Mouse (Mus musculus): ENCODE results near the gene Krtap9-1. TPM values are rescaled to one million over a fixed set of nuclear protein-coding genes. Genes with fewer than 3 reads are reported as not detected.

The Krtap9-1 gene
- polyA plus RNA-seq, 1 experiment, result not detected

GRCm38 (mm10) chr11:99914451-99914850, 41.3 kb downstream of the Krtap9-1 start, which contains the start of gene Gm11565:
TSS of gene Gm11565 (plus strand) at chr11:99914751.
- TF ChIP-seq TCF12 (IDR thresholded peaks at IDR 0.05; ENCODE audit: insufficient read depth, poor library complexity, severe bottlenecking), result no peak
- TF ChIP-seq REST (IDR thresholded peaks at IDR 0.05; ENCODE audit: insufficient read depth, insufficient read length), result no peak
- TF ChIP-seq MYOD1 (IDR thresholded peaks at IDR 0.05; ENCODE audit: control insufficient read depth in 1 of 3, insufficient read length in 2 of 3, low read depth in 2 of 3), result no peak
- no peak for TF ChIP-seq USF1 (IDR thresholded peaks at IDR 0.05; ENCODE audit: low read depth)
- TF ChIP-seq POLR2AphosphoS2 (IDR thresholded peaks at IDR 0.05; ENCODE audit: insufficient read length, low read depth), result no peak
- Histone ChIP-seq H3K79me2 (ENCODE audit: control insufficient read depth, insufficient read depth) (no peaks in the 10 kb centered on the region), H3ac (ENCODE audit: control insufficient read depth, insufficient read length) (no peak within 1 kb of the TSS), H3K4me3 (no peak within 1 kb of the TSS), H3K27me3 (ENCODE audit: control insufficient read depth, insufficient read depth, insufficient read length) (peaks cover 15% of the 10 kb centered on the region), H3K4me2 (ENCODE audit: low read depth) (no peak within 1 kb of the TSS), H3K36me3 (ENCODE audit: control insufficient read depth, insufficient read depth) (no peaks in the 10 kb centered on the region)

Other genes starting within 250 kb of the Krtap9-1 start
- not detected for gene Krtap4-1, start 245.2 kb upstream of the Krtap9-1 start, polyA plus RNA-seq (2012; fragmentation: generic; extraction: Trizol)
- gene Krtap4-2, start 238.3 kb upstream of the Krtap9-1 start, polyA plus RNA-seq (2012; fragmentation: generic; extraction: Trizol), result not detected
- gene Krtap4-7, start 229.3 kb upstream of the Krtap9-1 start, polyA plus RNA-seq (2012; fragmentation: generic; extraction: Trizol), result not detected
- gene Gm11555, start 223.2 kb upstream of the Krtap9-1 start, polyA plus RNA-seq (2012; fragmentation: generic; extraction: Trizol), result not detected
- gene Gm11563, start 214.4 kb upstream of the Krtap9-1 start, polyA plus RNA-seq (2012; fragmentation: generic; extraction: Trizol), result not detected
- not detected for gene Krtap4-6, start 207.4 kb upstream of the Krtap9-1 start, polyA plus RNA-seq (2012; fragmentation: generic; extraction: Trizol)
- not detected for gene Gm14190, start 182.6 kb upstream of the Krtap9-1 start, polyA plus RNA-seq (2012; fragmentation: generic; extraction: Trizol)
- gene Gm14180, start 139.1 kb upstream of the Krtap9-1 start, polyA plus RNA-seq (2012; fragmentation: generic; extraction: Trizol), result not detected
- gene Gm11595, start 100.5 kb upstream of the Krtap9-1 start, polyA plus RNA-seq (2012; fragmentation: generic; extraction: Trizol), result not detected
- not detected for gene Krtap4-8, start 92.7 kb upstream of the Krtap9-1 start, polyA plus RNA-seq (2012; fragmentation: generic; extraction: Trizol)
- not detected for gene Krtap4-9, start 88.2 kb upstream of the Krtap9-1 start, polyA plus RNA-seq (2012; fragmentation: generic; extraction: Trizol)
- not detected for gene Gm11596, start 79.9 kb upstream of the Krtap9-1 start, polyA plus RNA-seq (2012; fragmentation: generic; extraction: Trizol)
- not detected for gene Gm11569, start 74.5 kb upstream of the Krtap9-1 start, polyA plus RNA-seq (2012; fragmentation: generic; extraction: Trizol)
- not detected for gene Gm11554, start 68.9 kb upstream of the Krtap9-1 start, polyA plus RNA-seq (2012; fragmentation: generic; extraction: Trizol)
- gene Krtap4-13, start 63.5 kb upstream of the Krtap9-1 start, polyA plus RNA-seq (2012; fragmentation: generic; extraction: Trizol), result not detected
- not detected for gene Gm11564, start 57.7 kb upstream of the Krtap9-1 start, polyA plus RNA-seq (2012; fragmentation: generic; extraction: Trizol)
- gene 2300003K06Rik, start 35.3 kb upstream of the Krtap9-1 start, polyA plus RNA-seq (2012; fragmentation: generic; extraction: Trizol), result not detected
- gene Krtap4-16, start 21.8 kb upstream of the Krtap9-1 start, polyA plus RNA-seq (2012; fragmentation: generic; extraction: Trizol), result not detected
- not detected for gene Gm11568, start 15.5 kb upstream of the Krtap9-1 start, polyA plus RNA-seq (2012; fragmentation: generic; extraction: Trizol)
- gene Gm11559, start 8.9 kb upstream of the Krtap9-1 start, polyA plus RNA-seq (2012; fragmentation: generic; extraction: Trizol), result not detected
- gene Gm11567, start 5.8 kb downstream of the Krtap9-1 start, polyA plus RNA-seq (2012; fragmentation: generic; extraction: Trizol), result not detected
- not detected for gene Krtap31-1, start 34.5 kb downstream of the Krtap9-1 start, polyA plus RNA-seq (2012; fragmentation: generic; extraction: Trizol)
- not detected for gene Gm11565, start 41.4 kb downstream of the Krtap9-1 start, polyA plus RNA-seq (2012; fragmentation: generic; extraction: Trizol)
- not detected for gene Krtap31-2, start 62.9 kb downstream of the Krtap9-1 start, polyA plus RNA-seq (2012; fragmentation: generic; extraction: Trizol)
- gene Krtap9-5, start 75.1 kb downstream of the Krtap9-1 start, polyA plus RNA-seq (2012; fragmentation: generic; extraction: Trizol), result not detected
- not detected for gene Krtap29-1, start 105.7 kb downstream of the Krtap9-1 start, polyA plus RNA-seq (2012; fragmentation: generic; extraction: Trizol)
- gene Krtap16-1, start 113.2 kb downstream of the Krtap9-1 start, polyA plus RNA-seq (2012; fragmentation: generic; extraction: Trizol), result not detected
- gene Krtap17-1, start 120.6 kb downstream of the Krtap9-1 start, polyA plus RNA-seq (2012; fragmentation: generic; extraction: Trizol), result not detected
- gene Krt33a, start 142.8 kb downstream of the Krtap9-1 start, polyA plus RNA-seq (2012; fragmentation: generic; extraction: Trizol), result not detected
- 0.06 TPM for gene Krt33b, start 156.5 kb downstream of the Krtap9-1 start, polyA plus RNA-seq (2012; fragmentation: generic; extraction: Trizol)
- gene Krt34, start 168.2 kb downstream of the Krtap9-1 start, polyA plus RNA-seq (2012; fragmentation: generic; extraction: Trizol), result not detected
- gene Krt31, start 177.2 kb downstream of the Krtap9-1 start, polyA plus RNA-seq (2012; fragmentation: generic; extraction: Trizol), result 0.89 TPM
- gene Krt32, start 214.8 kb downstream of the Krtap9-1 start, polyA plus RNA-seq (2012; fragmentation: generic; extraction: Trizol), result not detected
- gene Krt35, start 222.9 kb downstream of the Krtap9-1 start, polyA plus RNA-seq (2012; fragmentation: generic; extraction: Trizol), result not detected
- gene Krt36, start 232.2 kb downstream of the Krtap9-1 start, polyA plus RNA-seq (2012; fragmentation: generic; extraction: Trizol), result not detected
- gene Krt13, start 248.2 kb downstream of the Krtap9-1 start, polyA plus RNA-seq (2012; fragmentation: generic; extraction: Trizol), result 2.9 TPM

All from myocyte (in vitro differentiated cells).